Mouse (Mus musculus) bone marrow, adult 2 months (tissue): ENCODE measurements at regions not wholly inside any gene's neighbourhood (a gene's known extent, or its start where the extent isn't known, plus 50 kb on each side); places are given as distances from the start of the nearest gene placed in this dataset.

Experiments used
- H3K27ac ChIP-seq: fragments of 200-500 bp; 2 replicates; pipeline ENCODE4 v1.5.1; 2012; ENCODE audit warnings: low read depth, mild to moderate bottlenecking, control low read depth, inconsistent platforms, low read length; ENCODE audit not compliant: control insufficient read depth, poor library complexity, insufficient read depth
- H3K4me1 ChIP-seq: fragments of 200-500 bp; 2 replicates; pipeline ENCODE4 v1.6.1; 2011; ENCODE audit warnings: low read length; ENCODE audit not compliant: control insufficient read depth, insufficient read depth
- H3K4me3 ChIP-seq: fragments of 200-500 bp; replicated peaks from 2 replicates; pipeline ENCODE3; 2011; ENCODE audit warnings: mild to moderate bottlenecking, low read depth, low read length, control low read depth; ENCODE audit not compliant: control insufficient read depth
- CTCF ChIP-seq: fragments of 200-500 bp; IDR thresholded peaks from 2 replicates; pipeline ENCODE4 v1.5.1; 2011; ENCODE audit warnings: low read length, control low read depth; ENCODE audit not compliant: control insufficient read depth, insufficient read depth
- POLR2A ChIP-seq: fragments of 200-500 bp; IDR thresholded peaks from 2 replicates; pipeline ENCODE4 v1.6.1; 2011; ENCODE audit warnings: low read depth, mild to moderate bottlenecking, control low read depth, low read length, borderline replicate concordance; ENCODE audit not compliant: control insufficient read depth
- WGBS: fragments of 180-500 bp; shearing (Covaris S2); methylation state at CpG from one replicate; pipeline ENCODE4 v1.1.7; 2018; 5-methylcytosine and 5-hydroxymethylcytosine counted together

DNA sequence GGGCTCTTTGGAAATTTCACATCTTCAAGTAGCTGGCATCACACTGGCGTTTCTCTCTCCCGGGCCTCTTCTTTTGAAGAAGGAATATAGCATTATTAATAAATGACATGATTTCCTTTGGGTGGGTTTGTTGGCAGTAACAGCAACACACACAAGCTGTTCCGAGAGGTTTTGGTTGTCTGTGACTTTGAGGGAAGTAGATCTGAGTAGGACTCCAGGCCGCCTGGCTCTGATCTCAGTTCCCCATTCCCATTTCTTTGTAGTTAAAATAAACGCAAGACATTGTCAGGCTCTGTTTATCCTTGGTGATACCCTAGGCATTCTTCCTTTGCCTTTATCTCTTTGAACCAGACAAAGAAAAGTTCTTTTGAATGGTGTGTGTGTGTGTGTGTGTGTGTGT lies 83.3 kb upstream of the Gm9887 start:
- peaks cover 1% of the 10 kb centered on the region; the same call in 1 of the 2 replicates for H3K4me1 ChIP-seq
- TF ChIP-seq CTCF = no peak
- TF ChIP-seq POLR2A = no peak
- WGBS = 43% methylated on average over 5 of the region's 5 CpGs
- H3K27ac ChIP-seq = no peak overlapping the region
- H3K4me3 ChIP-seq = no peak overlapping the region

GRCm38 (mm10) chr12:69453544-69453943 lies 81.3 kb upstream of the Gm9887 start:
- Histone ChIP-seq H3K27ac (no peak overlapping the region), H3K4me1 (peaks cover 1% of the 10 kb centered on the region; the same call in 1 of the 2 replicates), H3K4me3 (no peak overlapping the region)
- no peak for TF ChIP-seq CTCF
- no peak for TF ChIP-seq POLR2A
- WGBS = 80% methylated on average over 6 of the region's 6 CpGs

- WGBS = 85% methylated on average over 10 of the region's 10 CpGs
Measured at GRCm38 (mm10) chr12:69452986-69453385, 80.7 kb upstream of the Gm9887 start.

GRCm38 (mm10) chr12:69451110-69451509 lies 78.9 kb upstream of the Gm9887 start:
- WGBS = 63% methylated on average over 6 of the region's 6 CpGs
- TF ChIP-seq POLR2A = no peak
- no peak for TF ChIP-seq CTCF
- Histone ChIP-seq H3K4me1 (no peaks in the 10 kb centered on the region; the same call in 1 of the 2 replicates), H3K4me3 (no peak overlapping the region), H3K27ac (no peak overlapping the region)

More at GRCm38 (mm10) chr12:69452986-69453385, 80.7 kb upstream of the Gm9887 start:
- peaks cover under 1% of the 10 kb centered on the region; the same call in 1 of the 2 replicates for H3K4me1 ChIP-seq
- no peak overlapping the region for H3K4me3 ChIP-seq
- H3K27ac ChIP-seq = no peak overlapping the region
- TF ChIP-seq POLR2A = no peak
- no peak for TF ChIP-seq CTCF

DNA sequence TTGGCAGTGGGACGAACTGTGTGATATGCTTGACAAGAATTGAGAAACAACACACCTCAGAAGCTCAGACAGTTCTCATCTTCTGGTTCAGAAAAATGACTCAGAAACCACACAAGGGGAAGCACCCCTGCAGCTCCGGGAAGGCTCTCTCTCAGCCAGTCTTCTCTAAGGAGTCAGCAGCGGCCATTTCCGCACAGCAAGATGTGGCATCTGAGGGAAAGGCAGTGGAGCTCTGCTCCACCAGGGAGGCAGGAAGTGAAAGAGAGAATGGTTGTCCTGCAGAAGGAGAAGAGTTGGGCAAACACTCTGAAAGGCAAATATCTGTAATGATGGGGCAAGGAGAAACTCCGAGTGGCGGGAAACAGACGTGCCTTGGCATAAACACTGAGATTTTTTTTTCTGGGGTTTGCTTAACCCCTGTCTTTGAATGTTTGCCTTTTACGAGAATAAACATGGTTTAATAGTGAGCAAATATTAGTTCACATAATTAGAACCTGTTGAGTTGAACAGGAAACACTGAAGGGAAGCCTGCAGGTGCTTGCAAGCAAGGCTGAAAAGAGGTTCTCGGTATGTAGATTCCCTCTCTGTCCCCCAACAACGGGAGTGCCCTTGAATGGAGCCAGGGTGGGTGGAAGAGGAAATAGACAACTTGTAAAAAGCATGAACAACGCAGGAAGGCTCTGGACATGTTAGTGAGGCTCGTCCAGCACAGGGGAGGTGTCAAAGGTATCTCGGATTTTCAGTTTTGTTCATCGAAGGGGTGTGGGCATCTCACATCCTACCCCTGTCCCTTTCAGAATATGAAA lies 75.9 kb upstream of the Gm9887 start:
- 5% methylated on average over 14 of the region's 14 CpGs for WGBS
- H3K27ac ChIP-seq = peak overlapping the region; percentile 62
- H3K4me3 ChIP-seq = peak overlapping the region; percentile 30
- no peaks in the 10 kb centered on the region; the same call in 1 of the 2 replicates for H3K4me1 ChIP-seq
- TF ChIP-seq POLR2A = no peak
- TF ChIP-seq CTCF = no peak

GRCm38 (mm10) chr12:69447322-69447827 lies 75.1 kb upstream of the Gm9887 start:
- H3K4me1 ChIP-seq = no peaks in the 10 kb centered on the region; the same call in 1 of the 2 replicates
- TF ChIP-seq CTCF (no peak), POLR2A (no peak)

GRCm38 (mm10) chr12:69446468-69447321 lies 74.4 kb upstream of the Gm9887 start:
- 25% methylated on average over 17 of the region's 17 CpGs for WGBS
- TF ChIP-seq CTCF (no peak), POLR2A (peak; percentile 6; the same call in 1 of the 2 replicates)
- Histone ChIP-seq H3K27ac (peak overlapping the region; percentile 73), H3K4me1 (no peaks in the 10 kb centered on the region; the same call in 1 of the 2 replicates), H3K4me3 (peak overlapping the region; percentile 39)

More at GRCm38 (mm10) chr12:69447322-69447827, 75.1 kb upstream of the Gm9887 start:
- H3K4me3 ChIP-seq = peak overlapping the region; percentile 39
- peak overlapping the region; percentile 73 for H3K27ac ChIP-seq
- 2% methylated on average over 9 of the region's 9 CpGs for WGBS
